Mouse (Mus musculus): ENCODE data around the gene Nfatc3. TPM values are rescaled to one million over a fixed set of nuclear protein-coding genes. Genes with fewer than 3 reads are reported as not detected.

Nfatc3 gene
- polyA plus RNA-seq, 1 experiment from 2014 or later, result 2.5 TPM

GRCm38 (mm10) chr8:106129232-106129930 lies 70.7 kb downstream of the Nfatc3 start:
- Histone ChIP-seq H3K27me3 (ENCODE audit: control insufficient read depth, insufficient read depth, low read length) (no peaks in the 10 kb centered on the region), H3K4me2 (replicated peaks; ENCODE audit: low read depth) (no peak overlapping the region), H3K4me1 (replicated peaks; ENCODE audit: control insufficient read depth, insufficient read depth) (no peaks in the 10 kb centered on the region), H3K27ac (replicated peaks) (no peak overlapping the region), H3K9ac (ENCODE audit: low read length) (no peak overlapping the region), H3K9me3 (ENCODE audit: control insufficient read depth, low read length) (no peaks in the 10 kb centered on the region), H3K4me3 (ENCODE audit: low read depth, low read length) (no peak overlapping the region), H3K36me3 (ENCODE audit: control insufficient read depth, insufficient read depth, low read length) (peaks cover 15% of the 10 kb centered on the region)
- ATAC-seq (ENCODE audit: low FRiP score, low TSS enrichment) (no peak), DNase-seq (ENCODE audit: low spot score) (no peak)
- TF ChIP-seq EP300 (optimal IDR thresholded peaks at IDR 0.05), result no peak
- no peak for TF ChIP-seq CTCF (IDR thresholded peaks at IDR 0.05; ENCODE audit: low read depth)

- H3K4me1 ChIP-seq (replicated peaks; ENCODE audit: control insufficient read depth, insufficient read depth), result no peaks in the 10 kb centered on the region
- no peak overlapping the region for H3K4me2 ChIP-seq (replicated peaks; ENCODE audit: low read depth)
- no peak overlapping the region for H3K9ac ChIP-seq (ENCODE audit: low read length)
- no peaks in the 10 kb centered on the region for H3K9me3 ChIP-seq (ENCODE audit: control insufficient read depth, low read length)
- TF ChIP-seq CTCF (IDR thresholded peaks at IDR 0.05; ENCODE audit: low read depth), result no peak
- no peak for TF ChIP-seq EP300 (optimal IDR thresholded peaks at IDR 0.05)
- DNase-seq (ENCODE audit: low spot score), result no peak
- no peak overlapping the region for H3K27ac ChIP-seq (replicated peaks)
- no peak overlapping the region for H3K4me3 ChIP-seq (ENCODE audit: low read depth, low read length)
- no peak for ATAC-seq (ENCODE audit: low FRiP score, low TSS enrichment)
- WGBS, result 70% methylated on average over 2 of the region's 2 CpGs
- H3K36me3 ChIP-seq (ENCODE audit: control insufficient read depth, insufficient read depth, low read length), result peaks cover 15% of the 10 kb centered on the region
- H3K27me3 ChIP-seq (ENCODE audit: control insufficient read depth, insufficient read depth, low read length), result 0 out of 2 replicates have a peak, but pooled peaks cover under 1% of the 10 kb centered on the region
Measured at GRCm38 (mm10) chr8:106129997-106130396, 71.4 kb downstream of the Nfatc3 start.

- ATAC-seq (ENCODE audit: low FRiP score, low TSS enrichment), result no peak
- TF ChIP-seq CTCF (IDR thresholded peaks at IDR 0.05; ENCODE audit: low read depth), result no peak
- TF ChIP-seq EP300 (optimal IDR thresholded peaks at IDR 0.05), result no peak
- no peak overlapping the region for H3K4me2 ChIP-seq (replicated peaks; ENCODE audit: low read depth)
- WGBS, result 74% methylated on average over 2 of the region's 2 CpGs
- DNase-seq (ENCODE audit: low spot score), result no peak
- 0 out of 2 replicates have a peak, but pooled peaks cover 2% of the 10 kb centered on the region for H3K27me3 ChIP-seq (ENCODE audit: control insufficient read depth, insufficient read depth, low read length)
- no peaks in the 10 kb centered on the region for H3K9me3 ChIP-seq (ENCODE audit: control insufficient read depth, low read length)
- no peak overlapping the region for H3K9ac ChIP-seq (ENCODE audit: low read length)
- H3K36me3 ChIP-seq (ENCODE audit: control insufficient read depth, insufficient read depth, low read length), result peaks cover 15% of the 10 kb centered on the region
- no peak overlapping the region for H3K27ac ChIP-seq (replicated peaks)
- no peaks in the 10 kb centered on the region for H3K4me1 ChIP-seq (replicated peaks; ENCODE audit: control insufficient read depth, insufficient read depth)
- no peak overlapping the region for H3K4me3 ChIP-seq (ENCODE audit: low read depth, low read length)
Measured at GRCm38 (mm10) chr8:106130505-106130904, 71.9 kb downstream of the Nfatc3 start.

- Histone ChIP-seq H3K27me3 (ENCODE audit: control insufficient read depth, insufficient read depth, low read length) (0 out of 2 replicates have a peak, but pooled peaks cover 2% of the 10 kb centered on the region), H3K4me3 (ENCODE audit: low read depth, low read length) (no peak overlapping the region), H3K4me2 (replicated peaks; ENCODE audit: low read depth) (no peak overlapping the region), H3K4me1 (replicated peaks; ENCODE audit: control insufficient read depth, insufficient read depth) (no peaks in the 10 kb centered on the region), H3K9me3 (ENCODE audit: control insufficient read depth, low read length) (no peaks in the 10 kb centered on the region), H3K27ac (replicated peaks) (no peak overlapping the region), H3K36me3 (ENCODE audit: control insufficient read depth, insufficient read depth, low read length) (peaks cover 15% of the 10 kb centered on the region), H3K9ac (ENCODE audit: low read length) (no peak overlapping the region)
- no peak for TF ChIP-seq CTCF (IDR thresholded peaks at IDR 0.05; ENCODE audit: low read depth)
- TF ChIP-seq EP300 (optimal IDR thresholded peaks at IDR 0.05), result no peak
- WGBS, result 86% methylated on average over 4 of the region's 4 CpGs
- ATAC-seq (ENCODE audit: low FRiP score, low TSS enrichment) (no peak), DNase-seq (ENCODE audit: low spot score) (no peak)
Measured at GRCm38 (mm10) chr8:106131021-106131420, 72.4 kb downstream of the Nfatc3 start.

GRCm38 (mm10) chr8:106131488-106132222 lies 73.0 kb downstream of the Nfatc3 start:
- H3K9ac ChIP-seq (ENCODE audit: low read length), result no peak overlapping the region
- no peaks in the 10 kb centered on the region for H3K9me3 ChIP-seq (ENCODE audit: control insufficient read depth, low read length)
- no peaks in the 10 kb centered on the region for H3K4me1 ChIP-seq (replicated peaks; ENCODE audit: control insufficient read depth, insufficient read depth)
- WGBS, result 86% methylated on average over 7 of the region's 7 CpGs
- no peak overlapping the region for H3K4me3 ChIP-seq (ENCODE audit: low read depth, low read length)
- 0 out of 2 replicates have a peak, but pooled peaks cover 2% of the 10 kb centered on the region for H3K27me3 ChIP-seq (ENCODE audit: control insufficient read depth, insufficient read depth, low read length)
- H3K4me2 ChIP-seq (replicated peaks; ENCODE audit: low read depth), result no peak overlapping the region
- H3K27ac ChIP-seq (replicated peaks), result no peak overlapping the region
- ATAC-seq (ENCODE audit: low FRiP score, low TSS enrichment) (no peak), DNase-seq (ENCODE audit: low spot score) (no peak)
- no peak for TF ChIP-seq EP300 (optimal IDR thresholded peaks at IDR 0.05)
- no peak for TF ChIP-seq CTCF (IDR thresholded peaks at IDR 0.05; ENCODE audit: low read depth)
- peaks cover 15% of the 10 kb centered on the region for H3K36me3 ChIP-seq (ENCODE audit: control insufficient read depth, insufficient read depth, low read length)

GRCm38 (mm10) chr8:106132356-106132755 lies 73.7 kb downstream of the Nfatc3 start:
- no peak overlapping the region for H3K4me3 ChIP-seq (ENCODE audit: low read depth, low read length)
- DNase-seq (ENCODE audit: low spot score) (no peak), ATAC-seq (ENCODE audit: low FRiP score, low TSS enrichment) (no peak)
- H3K9me3 ChIP-seq (ENCODE audit: control insufficient read depth, low read length), result no peaks in the 10 kb centered on the region
- H3K27me3 ChIP-seq (ENCODE audit: control insufficient read depth, insufficient read depth, low read length), result peaks cover 2% of the 10 kb centered on the region; the same call in 1 of the 2 replicates
- no peak for TF ChIP-seq CTCF (IDR thresholded peaks at IDR 0.05; ENCODE audit: low read depth)
- TF ChIP-seq EP300 (optimal IDR thresholded peaks at IDR 0.05), result no peak
- H3K27ac ChIP-seq (replicated peaks), result no peak overlapping the region
- WGBS, result 88% methylated on average over 11 of the region's 11 CpGs
- peaks cover 15% of the 10 kb centered on the region for H3K36me3 ChIP-seq (ENCODE audit: control insufficient read depth, insufficient read depth, low read length)
- no peak overlapping the region for H3K4me2 ChIP-seq (replicated peaks; ENCODE audit: low read depth)
- H3K4me1 ChIP-seq (replicated peaks; ENCODE audit: control insufficient read depth, insufficient read depth), result no peaks in the 10 kb centered on the region
- no peak overlapping the region for H3K9ac ChIP-seq (ENCODE audit: low read length)

All from stomach, postnatal 0 days (tissue).